Mouse (Mus musculus): ENCODE measurements at regions not wholly inside any gene's neighbourhood (a gene's known extent, or its start where the extent isn't known, plus 50 kb on each side); places are given as distances from the start of the nearest gene placed in this dataset.
A peak's percentile ranks its signal among the peaks of the same experiment; 100 is the strongest.

- TF ChIP-seq CTCF (IDR thresholded peaks at IDR 0.05): peak; percentile 61
- TF ChIP-seq EP300 (IDR thresholded peaks at IDR 0.05): no peak
These were observed 202.9 kb downstream of the Sp3 start for GRCm38 (mm10) chr2:72777330-72777729.
